Mouse (Mus musculus) heart, postnatal 25 days (tissue): ENCODE data around the gene Pitpnm3. TPM values are rescaled to one million over a fixed set of nuclear protein-coding genes. Genes with fewer than 3 reads are reported as not detected.
A peak's percentile ranks its signal among the peaks of the same experiment; 100 is the strongest.

Experiments used
- DNase-seq: peaks from one replicate; pipeline ENCODE4 v3.0.0; 2022; ENCODE audit warnings: low spot score
- intact Hi-C: fragments of 180-260 bp; cut with DNase I; formaldehyde crosslinking; loops from one replicate; pipeline ENCODE4 v1.15.1; 2025
- total RNA-seq, 2 experiments: library from RNA; stranded (reverse); gene quantifications; 2 replicates each; pipeline ENCODE4 v1.2.3; 2021

Pitpnm3 gene
- total RNA-seq, 2 experiments from 2014 or later: 1.6 to 1.8 TPM

DNA sequence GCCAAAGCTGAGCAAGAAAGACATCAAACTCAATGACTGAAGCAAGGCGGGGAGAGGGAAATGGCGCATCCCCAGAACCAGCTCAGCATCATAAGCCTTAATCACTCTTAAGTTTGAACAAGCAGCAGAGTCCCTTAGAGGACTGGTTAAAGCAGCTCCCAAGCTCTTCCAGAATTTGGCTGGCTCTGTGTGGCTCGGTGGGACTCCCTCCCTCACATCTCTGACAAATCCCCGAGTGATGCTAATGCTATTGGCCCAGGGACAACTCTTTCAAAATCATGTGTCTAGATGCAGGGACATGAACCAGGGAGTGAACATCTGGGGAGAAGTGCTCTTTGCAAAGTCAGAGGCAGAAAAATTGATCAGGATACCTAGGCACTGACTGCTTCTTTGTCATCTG, 36.4 kb downstream of the Pitpnm3 start:
- intact Hi-C loops: no loop called here
- peak; percentile 14 for DNase-seq

GRCm38 (mm10) chr11:72098027-72098426, 37.6 kb downstream of the Pitpnm3 start:
- DNase-seq: no peak
- intact Hi-C loops: no loop called here

DNA sequence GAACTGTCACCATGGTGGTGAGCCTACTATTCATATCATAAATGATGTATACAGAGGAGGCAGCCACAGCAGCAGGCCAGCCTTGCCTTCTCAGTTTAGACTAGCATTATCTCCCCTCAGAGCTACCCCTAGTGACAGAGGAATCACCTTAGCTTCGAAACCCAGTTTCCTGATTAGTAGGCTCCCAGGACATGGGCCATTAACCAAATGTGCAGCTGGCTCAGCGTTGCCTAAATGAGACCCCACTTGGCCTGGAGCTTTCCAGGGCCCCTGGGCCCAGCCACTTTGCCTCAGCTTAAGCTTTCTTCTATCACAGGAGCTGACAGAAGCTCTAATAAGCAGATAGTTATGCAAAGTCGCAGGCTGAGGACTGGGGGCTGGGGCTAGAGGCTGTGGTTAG, 39.6 kb downstream of the Pitpnm3 start:
- intact Hi-C loops: no loop called here
- no peak for DNase-seq

- intact Hi-C loops: no loop called here
- DNase-seq: peak; percentile 33
These were observed 41.1 kb downstream of the Pitpnm3 start for GRCm38 (mm10) chr11:72094442-72094841.

DNA sequence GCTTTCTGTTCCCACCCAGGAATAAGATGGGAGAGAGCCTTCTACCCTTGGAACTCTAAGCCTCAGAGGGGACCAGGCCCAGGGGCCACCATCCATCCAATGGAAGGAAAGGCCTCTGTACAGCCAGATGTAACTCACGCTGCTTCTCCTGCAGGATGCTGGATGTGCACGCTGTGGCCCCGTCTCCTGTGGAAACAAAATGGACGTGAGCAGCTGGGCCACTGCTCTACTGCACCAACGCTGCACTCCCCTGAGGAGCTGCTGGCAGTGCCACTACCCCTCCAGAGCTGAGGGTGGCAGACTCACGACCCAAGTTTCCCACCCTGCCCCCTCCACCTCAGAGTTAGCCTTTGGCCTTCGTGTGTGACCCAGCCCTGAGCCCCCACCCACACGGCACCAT, 43.2 kb downstream of the Pitpnm3 start:
- no peak for DNase-seq
- intact Hi-C loops: no loop called here

DNA sequence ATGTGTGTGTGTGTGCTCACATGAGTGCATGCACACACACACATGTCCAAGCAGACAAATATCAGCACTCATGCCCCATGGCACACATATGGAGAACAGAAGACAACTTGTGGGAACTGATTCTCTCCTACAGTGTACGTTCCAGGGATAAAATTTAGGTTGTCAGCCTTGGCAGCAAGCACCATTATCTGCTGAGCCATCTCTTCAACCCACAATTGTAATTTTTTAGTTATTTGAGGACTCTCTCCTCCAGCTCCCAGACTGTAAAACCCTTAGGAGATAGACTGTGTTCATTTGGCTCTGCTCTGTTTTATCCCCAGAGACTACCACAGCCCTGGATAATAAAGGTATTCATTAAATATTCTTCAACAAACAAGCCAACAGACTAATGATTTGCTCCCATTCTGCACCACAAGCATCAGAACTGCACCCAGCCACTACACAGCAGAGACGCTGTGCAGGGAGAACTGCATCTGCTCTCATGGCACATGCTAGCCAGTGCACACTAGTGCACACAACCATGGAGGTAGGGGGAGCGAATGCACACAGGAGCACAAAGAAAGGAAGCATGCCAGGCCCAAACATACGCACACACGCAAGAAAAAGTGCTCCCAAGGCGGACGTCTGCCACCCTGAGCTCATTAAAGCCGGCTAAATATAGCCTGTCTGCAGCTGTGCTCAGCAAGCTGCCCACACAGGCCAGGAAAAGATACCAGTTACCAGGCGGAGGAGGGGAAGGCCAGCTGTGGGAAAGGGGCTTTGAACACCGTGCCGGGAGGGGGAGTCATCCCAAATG, 49.1 kb downstream of the Pitpnm3 start:
- no peak for DNase-seq
- intact Hi-C loops: no loop called here

DNA sequence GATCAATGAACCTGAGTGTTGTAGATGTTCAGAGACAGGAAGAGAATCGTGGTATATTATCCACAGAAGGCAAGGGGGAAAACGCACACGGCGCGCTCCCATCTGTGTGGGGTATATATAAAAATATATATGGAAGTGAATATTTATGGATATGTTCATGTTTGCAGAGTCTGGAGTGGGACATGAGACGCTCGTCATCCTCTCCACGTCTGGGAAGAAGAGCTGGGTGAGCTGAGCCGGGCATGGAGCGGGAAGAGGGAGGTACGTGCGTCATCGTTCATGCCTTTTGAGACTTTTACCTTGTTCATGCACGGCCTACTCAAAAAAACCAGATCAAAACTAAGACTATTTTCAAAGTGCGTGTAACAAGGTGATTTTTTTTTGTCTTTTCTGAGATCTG, 51.2 kb downstream of the Pitpnm3 start:
- intact Hi-C loops: no loop called here
- DNase-seq: no peak

DNA sequence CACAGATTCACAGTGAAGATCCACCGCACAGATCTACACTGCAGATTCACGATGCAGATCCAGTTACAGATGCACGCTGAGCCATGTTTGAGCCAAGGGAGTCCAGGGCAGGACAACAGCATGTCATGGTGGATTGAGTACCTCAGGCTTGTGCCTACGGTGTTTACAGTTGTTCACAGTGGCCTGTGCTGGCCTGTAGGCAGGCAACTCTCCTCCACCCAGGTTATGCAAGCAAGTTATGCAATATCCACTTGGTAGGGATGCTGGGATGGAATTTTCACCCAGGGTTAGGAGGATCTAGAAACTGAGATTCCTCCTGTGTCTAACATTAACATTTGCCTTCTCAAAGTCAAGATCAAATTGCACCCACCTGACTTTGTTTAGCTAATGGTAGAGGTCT, 53.0 kb downstream of the Pitpnm3 start:
- DNase-seq: no peak
- intact Hi-C loops: no loop called here

GRCm38 (mm10) chr11:72080461-72080860, 55.1 kb downstream of the Pitpnm3 start:
- intact Hi-C loops: no loop called here
- no peak for DNase-seq

GRCm38 (mm10) chr11:72078647-72079046, 56.9 kb downstream of the Pitpnm3 start:
- DNase-seq: no peak
- intact Hi-C loops: no loop called here

- intact Hi-C loops: no loop called here
- no peak for DNase-seq
These were observed 57.5 kb downstream of the Pitpnm3 start for GRCm38 (mm10) chr11:72078056-72078455.

DNA sequence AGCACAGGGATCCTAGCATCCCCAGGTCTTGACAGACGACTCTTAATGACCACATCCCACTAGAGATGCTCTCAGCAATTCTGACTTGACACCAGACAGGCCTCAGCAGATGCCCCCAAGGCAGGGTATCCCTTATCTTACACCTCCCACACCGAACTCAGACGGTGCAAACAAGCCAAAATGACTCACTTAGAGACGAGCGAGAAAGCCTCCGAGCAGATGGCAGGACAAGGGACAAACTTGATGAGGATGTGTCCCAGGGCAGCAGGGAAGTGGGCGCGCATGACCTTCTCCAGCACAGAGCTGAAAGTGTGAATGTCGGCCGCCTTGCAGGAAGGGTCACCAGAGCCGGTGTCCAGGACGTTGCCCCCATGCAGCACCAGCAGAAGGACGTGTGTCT, 61.3 kb downstream of the Pitpnm3 start:
- intact Hi-C loops: no loop called here
- DNase-seq: no peak

DNA sequence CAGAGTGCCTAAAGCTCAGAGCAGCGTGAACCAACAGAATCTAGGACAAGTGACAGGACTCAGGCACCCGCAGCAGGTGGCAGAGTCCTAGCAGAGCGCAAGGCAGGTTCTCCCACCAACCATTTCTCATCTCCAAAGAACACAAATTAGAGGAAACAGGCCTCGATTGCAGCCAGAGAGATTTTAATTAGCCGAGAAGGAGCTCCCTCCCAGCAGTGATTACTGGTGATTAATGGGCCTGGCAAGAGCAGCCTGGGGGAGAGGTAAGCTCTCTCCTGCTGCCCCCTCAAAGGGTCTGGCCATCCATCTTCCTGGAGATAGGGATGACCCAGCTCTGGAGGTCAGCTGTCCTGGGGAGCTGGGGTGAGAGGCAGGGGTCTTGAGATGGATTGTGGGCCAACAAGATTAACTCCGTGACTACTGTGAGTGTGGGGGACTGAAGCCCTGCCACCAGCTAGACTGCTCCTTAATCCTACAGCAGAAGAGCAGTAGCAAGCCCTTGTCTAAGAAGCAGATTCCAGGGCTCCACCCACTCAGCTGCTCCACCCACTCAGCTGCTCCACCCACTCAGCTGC, 63.2 kb downstream of the Pitpnm3 start:
- intact Hi-C loops: no loop called here
- no peak for DNase-seq

DNA sequence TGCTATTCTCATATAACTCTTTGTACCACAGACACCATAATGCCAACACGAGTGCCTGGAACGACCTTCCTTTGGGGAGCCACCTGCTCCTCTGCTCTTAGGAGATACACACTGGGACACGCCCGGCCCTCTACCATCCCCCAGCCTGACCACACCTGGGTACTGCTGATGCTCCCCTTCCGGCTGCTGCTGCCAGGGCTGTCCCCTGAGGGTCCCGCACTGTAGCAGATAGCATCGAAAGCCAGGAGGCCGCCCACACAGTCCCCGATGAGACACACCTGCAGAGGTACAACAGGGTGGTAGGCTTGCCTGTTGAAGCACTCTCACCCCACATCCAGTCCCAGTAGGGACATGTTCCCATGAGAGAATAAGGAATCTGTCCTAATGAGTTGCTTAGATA, 64.8 kb downstream of the Pitpnm3 start:
- DNase-seq: no peak
- intact Hi-C loops: no loop called here

- intact Hi-C loops: loop anchor here (5.0 kb wide), 1 partner anchor 79 kb away; no protein-coding TSS in a partner anchor
- DNase-seq: no peak
These were observed 67.6 kb downstream of the Pitpnm3 start for GRCm38 (mm10) chr11:72068026-72068425.

- intact Hi-C loops: loop anchor here (5.0 kb wide), 1 partner anchor 80 kb away; no protein-coding TSS in a partner anchor
- no peak for DNase-seq
These were observed 68.3 kb downstream of the Pitpnm3 start for GRCm38 (mm10) chr11:72067326-72067725.

- no peak for DNase-seq
- intact Hi-C loops: loop anchor here (5.0 kb wide), 1 partner anchor 81 kb away; no protein-coding TSS in a partner anchor
These were observed 69.2 kb downstream of the Pitpnm3 start for GRCm38 (mm10) chr11:72066330-72066729.

- intact Hi-C loops: loop anchor here (5.0 kb wide), 1 partner anchor 82 kb away; no protein-coding TSS in a partner anchor
- DNase-seq: peak; percentile 24
These were observed 70.5 kb downstream of the Pitpnm3 start for GRCm38 (mm10) chr11:72065103-72065502.

DNA sequence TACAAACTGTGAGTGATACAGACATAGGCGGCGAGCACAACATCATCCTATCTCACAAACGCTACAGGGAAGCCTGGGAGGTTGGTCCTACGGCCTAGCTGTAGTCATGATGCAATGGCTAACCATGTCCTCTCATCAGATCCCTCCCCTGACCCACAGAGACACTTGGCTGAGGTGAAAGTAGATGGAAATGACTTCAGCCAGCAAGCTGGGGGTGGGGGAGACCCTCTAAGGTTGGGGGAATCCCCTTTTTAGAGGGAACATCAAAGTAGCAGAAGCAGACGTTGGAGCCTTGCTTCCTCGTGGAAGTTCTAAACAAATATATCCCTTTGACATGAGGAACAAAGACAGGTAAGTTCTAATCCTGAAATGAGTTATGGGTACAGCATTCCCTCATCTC, 71.2 kb downstream of the Pitpnm3 start:
- no peak for DNase-seq
- intact Hi-C loops: no loop called here

GRCm38 (mm10) chr11:72061093-72061620, 74.4 kb downstream of the Pitpnm3 start:
- DNase-seq: no peak
- intact Hi-C loops: no loop called here

GRCm38 (mm10) chr11:72060416-72060815, 75.2 kb downstream of the Pitpnm3 start:
- no peak for DNase-seq
- intact Hi-C loops: no loop called here
